In the genomic region with DNA sequence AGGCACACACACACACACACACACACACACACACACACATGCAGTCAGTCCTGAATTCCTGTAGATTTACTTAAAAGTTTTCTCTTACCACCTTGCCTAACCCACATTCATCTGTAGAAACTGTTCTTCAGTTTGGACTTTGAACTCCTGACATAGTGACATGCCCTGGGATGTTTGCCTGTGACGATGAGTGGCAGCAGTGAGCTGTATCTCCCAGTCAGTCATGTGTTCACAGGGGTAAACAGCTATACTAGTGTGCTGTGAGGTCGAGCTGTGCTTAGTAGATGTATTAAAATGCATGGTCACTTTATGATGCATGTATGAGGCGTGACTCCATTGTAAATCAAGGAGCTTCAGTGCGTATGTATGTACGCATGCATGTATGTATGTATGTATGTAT, we compare ENCODE assay signal across 13 mouse cellular contexts.
"Had no signal": no experiment of that assay in that cellular context is flagged by ENCODE, and none has a peak within 500 bp of the region (broad histone marks: within the 10 kb centered on the region; RNA-seq: fewer than 3 reads in every experiment).

No protein-coding gene starts in this region.

- H3K9me3 ChIP-seq: hindbrain, embryonic 15.5 days; kidney, embryonic 15.5 days had no signal

- H3K9ac ChIP-seq: hindbrain, embryonic 15.5 days; kidney, embryonic 15.5 days; liver, embryonic 14.5 days had no signal

- H3K4me1 ChIP-seq: hindbrain, embryonic 15.5 days; kidney, embryonic 15.5 days had no signal

- H3K4me2 ChIP-seq: hindbrain, embryonic 15.5 days; kidney, embryonic 15.5 days; midbrain, embryonic 11.5 days had no signal

- DNase-seq: kidney, postnatal 10 days; layer of hippocampus, postnatal 36 days; lung, adult 2 months; lung, postnatal 14 days; lung, postnatal 4 days; midbrain, embryonic 14.5 days; right cerebral cortex, postnatal 4 days; thymus, postnatal 25 days had no signal

- H3K27ac ChIP-seq: hindbrain, embryonic 15.5 days; kidney, embryonic 15.5 days; left cerebral cortex, adult 2 months; liver, embryonic 14.5 days had no signal

- H3K27me3 ChIP-seq: hindbrain, embryonic 15.5 days; kidney, embryonic 15.5 days had no signal

- H3K36me3 ChIP-seq: hindbrain, embryonic 15.5 days; kidney, embryonic 15.5 days had no signal

- H3K4me3 ChIP-seq: hindbrain, embryonic 15.5 days; kidney, embryonic 15.5 days; left cerebral cortex, adult 2 months had no signal
